Mouse (Mus musculus) megakaryocyte, embryonic 14.5 days (primary cell): ENCODE measurements around the gene Sap30.

Source experiments
- FLI1 ChIP-seq: IDR thresholded peaks from 2 replicates; pipeline ENCODE4 v1.6.1; 2012; ENCODE audit warnings: low read length, inconsistent platforms, mixed read lengths
- GATA1 ChIP-seq: IDR thresholded peaks from 3 replicates; pipeline ENCODE4 v1.6.1; 2012; ENCODE audit warnings: mixed read lengths, low read length, inconsistent platforms, borderline replicate concordance

GRCm38 (mm10) chr8:57520186-57520786 is 32.6 kb upstream of the Sap30 start:
- TF ChIP-seq GATA1 (no peak), FLI1 (no peak)
